Mouse (Mus musculus) bone marrow macrophage, adult 2 months (primary cell): ENCODE measurements around the gene Nol6.

Source experiments
- CTCF ChIP-seq: IDR thresholded peaks from 2 replicates; pipeline ENCODE4 v1.5.1; 2012; ENCODE audit warnings: low read depth, mild to moderate bottlenecking, low read length, moderate library complexity
- POLR2A ChIP-seq: IDR thresholded peaks from 2 replicates; pipeline ENCODE4 v1.6.1; 2012; ENCODE audit warnings: mild to moderate bottlenecking, low read depth, low read length, borderline replicate concordance

GRCm38 (mm10) chr4:41124180-41124951 lies at the start of gene Nol6:
- TF ChIP-seq CTCF (no peak), POLR2A (no peak)
